In genomic region chr4:107354543-107354942, GRCm38 (mm10) we compare ENCODE assay signal across 16 mouse cellular contexts. TPM values are rescaled to one million over a fixed set of nuclear protein-coding genes. Genes with fewer than 3 reads are reported as not detected.
DNase-seq lines count a peak whose midpoint lies in the region; ATAC-seq lines count a peak whose summit lies in the region.
"Had no signal": no experiment of that assay in that cellular context is flagged by ENCODE, and none has a peak within 500 bp of the region (broad histone marks: within the 10 kb centered on the region; RNA-seq: fewer than 3 reads in every experiment).

No protein-coding gene starts in this region.

- H3K9ac ChIP-seq in hindbrain, embryonic 15.5 days: no peak overlapping the region
- 0 out of 2 replicates have a peak overlapping the region, but pooled peaks have one; percentile 32 for H3K9ac ChIP-seq in embryonic facial prominence, embryonic 13.5 days
- no peak overlapping the region for H3K9ac ChIP-seq in neural tube, embryonic 15.5 days (replicated peaks)

- H3K36me3 ChIP-seq in hindbrain, embryonic 15.5 days: 0 out of 2 replicates have a peak, but pooled peaks cover 16% of the 10 kb centered on the region
- H3K36me3 ChIP-seq in hindbrain, embryonic 10.5 days: peaks cover 14% of the 10 kb centered on the region; the same call in 1 of the 2 replicates
- H3K36me3 ChIP-seq in embryonic facial prominence, embryonic 13.5 days: peaks cover 40% of the 10 kb centered on the region
- H3K36me3 ChIP-seq in neural tube, embryonic 15.5 days: peaks cover 14% of the 10 kb centered on the region

- 31% methylated on average over 4 of the region's 4 CpGs for WGBS in hindbrain, embryonic 15.5 days
- 58% methylated on average over 4 of the region's 4 CpGs for WGBS in hindbrain, embryonic 10.5 days
- WGBS in embryonic facial prominence, embryonic 13.5 days: 37% methylated on average over 4 of the region's 4 CpGs
- 9% methylated on average over 4 of the region's 4 CpGs for WGBS in neural tube, embryonic 15.5 days

- no peak for DNase-seq in hindbrain, embryonic 10.5 days (ENCODE audit: low spot score)
- DNase-seq in kidney, postnatal 14 days: peak; percentile 43
- no peak for DNase-seq in ovary, postnatal 10 days (ENCODE audit: low spot score)
- DNase-seq in spleen, postnatal 10 days (ENCODE audit: low spot score in 2 of 2): no peak
- DNase-seq in urinary bladder, postnatal 14 days (ENCODE audit: low spot score): no peak
- DNase-seq: cerebellum, postnatal 36 days; gastrocnemius, postnatal 25 days; liver; lung, postnatal 10 days; midbrain, embryonic 14.5 days; spleen, adult 18-20 months; thymus, adult 2 months had no signal

- peak overlapping the region; percentile 22; the same call in 1 of the 2 replicates for H3K27ac ChIP-seq in hindbrain, embryonic 15.5 days (replicated peaks)
- no peak overlapping the region for H3K27ac ChIP-seq in hindbrain, embryonic 10.5 days
- H3K27ac ChIP-seq in embryonic facial prominence, embryonic 13.5 days: no peak overlapping the region
- H3K27ac ChIP-seq in neural tube, embryonic 15.5 days (replicated peaks): peak overlapping the region; percentile 74

- ATAC-seq in hindbrain, embryonic 15.5 days (ENCODE audit: low FRiP score, low read depth): peak; percentile 66; the same call in 1 of the 2 replicates
- ATAC-seq in embryonic facial prominence, embryonic 13.5 days (ENCODE audit: insufficient number of reproducible peaks, insufficient read depth, low FRiP score, low TSS enrichment, low read depth): no peak
- ATAC-seq in neural tube, embryonic 15.5 days (ENCODE audit: low FRiP score): peak; percentile 94
- ATAC-seq: forebrain, embryonic 14.5 days had no signal

- no peak overlapping the region for H3K4me3 ChIP-seq in hindbrain, embryonic 15.5 days
- no peak overlapping the region for H3K4me3 ChIP-seq in hindbrain, embryonic 10.5 days
- no peak overlapping the region for H3K4me3 ChIP-seq in embryonic facial prominence, embryonic 13.5 days
- no peak overlapping the region for H3K4me3 ChIP-seq in neural tube, embryonic 15.5 days (replicated peaks)

- no peak overlapping the region for H3K4me2 ChIP-seq in hindbrain, embryonic 15.5 days
- H3K4me2 ChIP-seq in embryonic facial prominence, embryonic 13.5 days: no peak overlapping the region
- H3K4me2 ChIP-seq in neural tube, embryonic 15.5 days: no peak overlapping the region

- no peaks in the 10 kb centered on the region for H3K4me1 ChIP-seq in hindbrain, embryonic 15.5 days (replicated peaks)
- 0 out of 2 replicates have a peak, but pooled peaks cover 4% of the 10 kb centered on the region for H3K4me1 ChIP-seq in hindbrain, embryonic 10.5 days (replicated peaks)
- 0 out of 2 replicates have a peak, but pooled peaks cover 3% of the 10 kb centered on the region for H3K4me1 ChIP-seq in embryonic facial prominence, embryonic 13.5 days
- peaks cover 16% of the 10 kb centered on the region for H3K4me1 ChIP-seq in neural tube, embryonic 15.5 days

- no peaks in the 10 kb centered on the region for H3K27me3 ChIP-seq in hindbrain, embryonic 15.5 days
- H3K27me3 ChIP-seq in hindbrain, embryonic 10.5 days (ENCODE audit: insufficient read depth, poor library complexity, severe bottlenecking): no peaks in the 10 kb centered on the region
- no peaks in the 10 kb centered on the region for H3K27me3 ChIP-seq in embryonic facial prominence, embryonic 13.5 days
- no peaks in the 10 kb centered on the region for H3K27me3 ChIP-seq in neural tube, embryonic 15.5 days (replicated peaks)

- no peaks in the 10 kb centered on the region for H3K9me3 ChIP-seq in hindbrain, embryonic 15.5 days
- no peaks in the 10 kb centered on the region for H3K9me3 ChIP-seq in hindbrain, embryonic 10.5 days
- H3K9me3 ChIP-seq in embryonic facial prominence, embryonic 13.5 days: no peaks in the 10 kb centered on the region
- no peaks in the 10 kb centered on the region for H3K9me3 ChIP-seq in neural tube, embryonic 15.5 days (replicated peaks)

RNA-seq across cellular contexts. Expression of gene Ndc1, which starts 13.0 kb away (rescaled TPM):
- polyA plus RNA-seq in hindbrain, embryonic 15.5 days (2015; fragmentation: Nextera tagmentation; extraction: Ambion mirVana): 17.6 and 19.9 TPM in 2 replicates
- 35.1 and 48.3 TPM in 2 replicates for polyA plus RNA-seq in hindbrain, embryonic 10.5 days (2016; fragmentation: Nextera tagmentation; extraction: Ambion mirVana)
- polyA plus RNA-seq in embryonic facial prominence, embryonic 13.5 days (2015; fragmentation: Nextera tagmentation; extraction: Ambion mirVana): 36.4 and 38.2 TPM in 2 replicates
- polyA plus RNA-seq in neural tube, embryonic 15.5 days (2015; fragmentation: Nextera tagmentation; extraction: Ambion mirVana): 17.1 and 20.5 TPM in 2 replicates

RNA-seq across cellular contexts. Expression of gene Yipf1, which starts 40.4 kb away (rescaled TPM):
- 57.0 and 61.4 TPM in 2 replicates for polyA plus RNA-seq in hindbrain, embryonic 15.5 days (2015; fragmentation: Nextera tagmentation; extraction: Ambion mirVana)
- polyA plus RNA-seq in hindbrain, embryonic 10.5 days (2016; fragmentation: Nextera tagmentation; extraction: Ambion mirVana): 42.0 and 48.2 TPM in 2 replicates
- 50.5 and 53.4 TPM in 2 replicates for polyA plus RNA-seq in embryonic facial prominence, embryonic 13.5 days (2015; fragmentation: Nextera tagmentation; extraction: Ambion mirVana)
- polyA plus RNA-seq in neural tube, embryonic 15.5 days (2015; fragmentation: Nextera tagmentation; extraction: Ambion mirVana): 68.4 and 73.1 TPM in 2 replicates

RNA-seq across cellular contexts. Expression of gene Dio1, which starts 47.6 kb away (rescaled TPM):
- polyA plus RNA-seq in hindbrain, embryonic 15.5 days (2015; fragmentation: Nextera tagmentation; extraction: Ambion mirVana): not detected in 2 replicates
- polyA plus RNA-seq in hindbrain, embryonic 10.5 days (2016; fragmentation: Nextera tagmentation; extraction: Ambion mirVana): not detected in 2 replicates
- 0.21 TPM in 1 of 2 replicates, not detected in the other for polyA plus RNA-seq in embryonic facial prominence, embryonic 13.5 days (2015; fragmentation: Nextera tagmentation; extraction: Ambion mirVana)
- polyA plus RNA-seq in neural tube, embryonic 15.5 days (2015; fragmentation: Nextera tagmentation; extraction: Ambion mirVana): 1.3 TPM in 1 of 2 replicates, not detected in the other
- polyA plus RNA-seq: forebrain, embryonic 14.5 days; midbrain, embryonic 14.5 days had no signal

Comparison
In these comparisons a context has a peak if more than half of its experiments do, and no peak if none do; other contexts are left out.
1. H3K27ac ChIP-seq: peak in hindbrain, embryonic 15.5 days (single experiment) and neural tube, embryonic 15.5 days (single experiment); none in hindbrain, embryonic 10.5 days (single experiment) and embryonic facial prominence, embryonic 13.5 days (single experiment).